Mouse (Mus musculus): Measurements from ENCODE around the gene Dlg2.

Gene Dlg2

DNA sequence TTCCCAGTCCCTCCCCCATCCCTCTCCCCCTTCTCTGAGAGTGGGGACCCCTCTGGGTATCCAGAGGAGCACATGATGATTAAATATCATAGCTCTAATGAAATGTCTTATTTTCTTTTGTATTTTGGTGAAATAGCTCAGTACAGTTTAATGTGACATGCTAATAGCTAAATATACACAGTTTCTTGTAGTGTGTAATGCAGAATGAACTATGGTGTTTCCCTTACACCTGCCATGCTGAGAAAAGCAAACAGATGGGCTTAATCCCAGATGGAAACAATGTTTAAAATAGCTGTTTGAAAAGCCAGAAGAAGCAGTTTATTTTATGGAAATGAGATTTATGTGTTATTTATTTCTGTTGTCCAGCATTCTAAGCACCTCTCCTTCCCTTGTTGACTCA is 1302.2 kb downstream of the Dlg2 start:
- DNase-seq (ENCODE audit: low spot score) = no peak

DNA sequence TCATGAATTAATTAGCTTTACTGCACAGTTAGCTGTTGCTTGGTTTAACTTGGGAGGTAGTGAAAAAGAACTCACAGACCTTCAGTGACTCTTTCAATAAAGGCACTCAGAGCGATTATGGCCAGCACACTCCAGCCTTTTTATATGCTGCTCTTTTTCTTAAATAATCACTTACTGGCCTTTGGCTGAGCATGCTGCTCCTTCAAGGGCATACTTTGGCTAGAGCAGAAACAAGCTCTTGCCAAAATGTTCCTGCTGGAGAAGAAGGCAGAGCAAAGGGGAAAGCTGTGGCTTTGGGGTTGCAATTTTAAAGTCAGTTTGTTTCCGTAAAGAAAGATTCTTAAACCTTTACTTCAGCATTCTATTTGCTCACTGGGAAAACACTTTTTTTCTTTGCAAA is 1308.1 kb downstream of the Dlg2 start:
- no peak for DNase-seq (ENCODE audit: low spot score)

DNA sequence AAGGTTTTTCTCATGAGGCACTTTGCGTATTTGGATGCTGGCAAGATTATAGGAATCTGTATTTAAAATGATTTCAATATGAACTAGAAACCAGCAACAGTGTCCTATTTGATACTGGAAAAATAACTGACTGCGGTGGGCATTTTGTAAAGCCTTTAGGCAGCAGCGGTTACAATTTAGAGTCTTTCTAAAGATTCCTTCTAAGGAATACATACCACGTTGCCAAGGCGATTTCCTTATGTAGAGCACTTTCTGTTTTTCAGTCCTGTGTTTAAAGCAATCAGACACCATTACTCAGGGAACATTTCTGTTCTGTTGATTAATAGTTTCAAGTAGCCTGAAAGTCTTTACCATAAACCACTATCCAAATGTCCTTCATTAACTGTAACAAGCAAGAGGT is 1309.0 kb downstream of the Dlg2 start:
- no peak for DNase-seq (ENCODE audit: low spot score)

DNA sequence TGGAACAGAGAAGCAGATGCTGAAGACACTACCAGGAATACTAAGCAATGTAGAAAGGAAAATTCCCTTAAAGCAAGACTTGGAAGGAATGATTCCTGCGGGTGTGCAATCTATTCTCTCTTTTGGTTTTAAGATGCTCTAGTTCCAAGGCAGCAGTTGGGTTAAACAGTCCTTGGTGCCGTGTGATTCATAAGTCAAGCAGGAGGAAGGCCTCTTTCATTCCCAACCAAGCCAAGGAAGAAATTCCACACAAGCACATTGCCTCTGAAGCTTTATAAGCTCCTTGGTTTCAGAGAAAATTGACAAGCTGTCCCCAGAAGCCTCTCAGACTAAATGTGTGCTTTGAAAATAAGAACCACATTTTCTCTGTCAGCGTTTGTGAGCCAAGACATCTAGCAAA is 1309.4 kb downstream of the Dlg2 start:
- no peak for DNase-seq (ENCODE audit: low spot score)

DNA sequence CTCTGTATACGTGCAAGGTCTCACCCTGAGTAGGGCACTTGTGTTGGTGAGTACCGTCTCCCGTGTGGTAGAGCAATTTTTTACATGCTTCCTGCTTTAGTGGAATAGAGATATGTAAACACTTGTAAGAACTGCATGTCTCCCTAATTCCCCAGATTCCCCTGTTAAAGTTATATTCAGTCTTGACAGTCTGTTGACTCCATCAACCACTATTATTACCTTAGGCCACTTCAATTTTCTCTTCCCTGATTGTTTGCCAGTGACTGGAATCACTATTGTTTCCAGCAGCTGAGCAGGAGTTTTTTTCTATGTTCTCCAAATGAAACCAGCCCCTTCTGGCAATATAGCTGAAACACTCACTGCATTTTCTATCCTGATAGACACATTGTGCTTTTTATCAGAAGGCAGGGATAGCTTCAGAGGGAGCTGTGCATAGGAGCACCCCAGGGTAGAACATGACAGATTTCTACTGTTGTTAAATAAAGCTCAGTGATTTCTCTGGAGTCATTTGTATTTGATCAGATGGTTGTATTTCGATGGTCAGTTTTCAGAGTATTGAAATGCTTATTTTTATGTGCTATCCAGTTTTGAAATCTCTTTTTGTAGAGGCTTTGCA is 1314.6 kb downstream of the Dlg2 start:
- no peak for DNase-seq (ENCODE audit: low spot score)

DNA sequence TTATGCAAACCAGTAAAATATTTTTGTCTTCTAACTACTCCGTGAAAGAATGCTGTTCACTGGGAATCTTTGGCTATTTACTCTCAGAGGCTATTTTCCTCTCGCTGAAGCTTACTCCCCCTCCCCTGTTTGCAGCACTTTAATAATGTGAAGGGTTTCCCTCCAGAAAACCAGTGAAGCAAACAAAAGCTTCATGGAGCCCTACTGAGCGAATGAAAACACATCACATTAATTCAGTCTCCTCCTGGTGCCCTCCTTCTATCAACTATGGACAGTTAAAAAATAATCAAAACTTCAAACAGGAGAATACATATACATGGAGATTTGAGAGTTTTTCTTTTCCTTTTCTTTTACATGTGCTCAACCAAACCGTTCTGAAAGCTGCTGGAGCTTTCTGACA is 1330.2 kb downstream of the Dlg2 start:
- no peak for DNase-seq (ENCODE audit: low spot score)

DNA sequence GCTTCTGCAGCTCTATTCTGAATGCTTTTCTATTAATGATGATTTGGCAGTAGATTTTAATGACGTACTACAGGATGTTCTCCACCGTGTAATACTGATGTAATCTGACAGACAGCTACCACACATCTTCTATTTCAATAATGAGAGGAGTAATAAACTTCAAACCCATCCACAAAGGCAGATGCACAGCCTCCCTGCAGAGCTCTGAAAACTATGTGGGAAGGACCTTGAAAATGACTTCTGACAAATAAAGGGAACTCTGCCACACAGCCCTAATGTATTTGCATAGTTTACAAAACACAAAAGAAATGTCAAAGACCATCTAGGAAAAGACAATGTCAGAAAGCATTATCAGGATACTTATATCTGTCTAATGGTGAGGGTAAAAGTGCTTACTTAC is 1334.3 kb downstream of the Dlg2 start:
- no peak for DNase-seq (ENCODE audit: low spot score)

DNA sequence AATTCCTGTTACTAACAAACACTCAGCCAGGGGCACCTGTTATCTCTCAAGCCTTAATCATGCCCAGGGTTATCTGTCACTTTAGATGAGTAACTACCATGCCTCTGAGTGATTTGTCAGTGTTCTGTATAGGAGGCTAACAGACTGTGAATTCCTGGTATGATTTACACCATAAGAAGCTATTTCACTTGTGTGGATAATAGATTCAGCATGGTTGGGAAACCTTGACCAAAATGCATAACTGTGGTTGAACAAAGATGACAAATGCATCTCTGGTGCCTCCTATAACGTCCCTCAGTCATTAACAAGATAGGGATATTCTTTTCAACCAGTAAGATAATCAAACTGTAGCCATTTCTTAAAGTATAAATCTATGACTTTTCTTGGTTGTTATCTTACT is 1341.5 kb downstream of the Dlg2 start:
- DNase-seq (ENCODE audit: low spot score) = no peak

DNA sequence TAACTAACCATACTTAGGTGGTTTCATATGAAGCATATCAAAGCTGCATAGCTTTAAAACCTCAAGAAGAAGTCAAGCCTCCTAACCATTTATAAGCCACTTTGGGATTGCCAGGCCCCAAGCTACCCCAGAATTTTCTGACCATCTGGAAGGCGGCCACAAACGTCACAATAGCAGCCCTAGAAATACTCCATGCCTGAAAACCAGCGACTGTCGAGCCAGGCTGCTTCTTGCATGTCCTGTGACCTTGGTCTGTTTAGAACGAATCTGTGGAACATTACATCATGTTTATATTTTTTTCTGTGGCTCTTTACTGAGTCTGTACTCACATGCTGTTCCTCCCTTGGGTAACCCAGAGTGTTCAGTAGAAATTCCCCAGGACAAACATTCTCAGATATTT is 1355.7 kb downstream of the Dlg2 start:
- DNase-seq (ENCODE audit: low spot score) = no peak

DNA sequence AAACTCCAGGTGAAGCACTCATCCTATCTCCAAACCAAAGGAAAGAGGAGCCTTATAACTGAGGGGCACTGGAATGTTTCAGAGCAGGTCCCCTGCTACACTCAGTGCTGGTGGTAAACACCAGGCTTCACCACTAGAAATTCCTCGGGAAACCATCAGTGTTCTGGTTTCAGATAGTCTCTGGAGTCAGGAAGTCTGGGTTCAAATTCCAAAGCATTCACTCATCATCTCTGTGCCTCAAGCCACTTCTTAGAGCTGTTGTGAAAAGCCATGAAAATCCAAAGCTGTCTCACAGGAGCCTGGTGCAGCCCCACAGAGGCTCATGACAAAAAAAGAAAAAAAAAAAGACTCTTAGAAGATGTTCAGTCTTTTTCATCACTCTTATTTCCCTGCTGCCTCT is 1369.3 kb downstream of the Dlg2 start:
- DNase-seq (ENCODE audit: low spot score) = no peak

DNA sequence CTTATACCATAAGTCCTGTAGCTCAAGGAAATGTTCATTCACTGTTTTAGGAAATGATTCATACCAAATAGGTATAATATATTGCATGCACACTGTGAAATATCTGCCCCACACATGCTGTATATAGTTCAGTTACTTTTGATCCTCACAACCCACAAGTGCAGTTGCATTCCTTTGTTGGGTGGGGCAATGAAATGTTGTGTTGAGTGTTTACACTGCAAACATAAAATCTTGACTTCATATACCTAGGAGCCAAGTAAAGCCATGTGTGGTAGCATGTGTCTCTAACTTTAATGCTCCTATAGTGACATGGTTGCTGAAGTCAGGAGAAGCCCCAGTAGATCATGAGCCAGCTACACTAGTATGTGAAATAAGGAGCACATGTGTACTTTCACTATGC is 1372.9 kb downstream of the Dlg2 start:
- no peak for DNase-seq (ENCODE audit: low spot score)

DNA sequence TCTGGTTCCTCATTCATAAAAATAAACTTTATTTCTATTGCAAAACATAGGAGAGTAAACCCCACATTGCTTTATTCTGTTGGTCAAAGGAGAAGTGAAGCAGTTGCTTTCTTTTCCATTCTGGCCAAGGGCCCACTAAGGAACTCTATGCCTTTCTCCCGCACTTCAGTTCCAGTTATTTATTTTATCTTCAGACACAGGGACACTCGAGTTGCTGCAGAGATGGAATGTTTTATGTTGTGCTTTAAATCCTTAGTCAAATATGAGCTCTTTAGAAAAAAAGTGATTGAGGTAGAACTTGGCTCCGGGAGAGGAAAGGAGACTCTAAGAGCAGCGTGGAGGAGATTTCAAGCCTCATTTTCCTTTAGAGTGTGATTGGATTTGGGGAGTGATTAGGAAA is 1377.2 kb downstream of the Dlg2 start:
- DNase-seq (ENCODE audit: low spot score) = no peak

DNA sequence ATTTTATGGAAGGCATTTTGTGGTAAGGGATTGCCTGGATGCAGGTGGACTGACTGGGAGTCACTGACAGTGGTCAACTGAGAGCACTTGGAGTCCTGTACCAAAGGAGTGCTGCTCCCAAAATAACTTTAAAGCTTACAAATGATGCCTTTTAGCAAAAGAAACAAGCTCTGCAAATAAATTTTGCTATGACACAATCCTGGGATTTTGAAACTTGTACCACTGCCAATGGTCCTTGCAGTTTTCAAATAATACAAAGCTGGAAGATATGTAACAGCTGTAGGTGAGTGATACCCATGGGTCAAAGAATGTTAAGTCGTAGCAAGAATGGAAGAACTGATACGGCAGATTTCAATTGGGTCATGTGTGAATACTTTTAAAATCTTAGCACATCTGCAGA is 1380.5 kb downstream of the Dlg2 start:
- no peak for DNase-seq (ENCODE audit: low spot score)

DNA sequence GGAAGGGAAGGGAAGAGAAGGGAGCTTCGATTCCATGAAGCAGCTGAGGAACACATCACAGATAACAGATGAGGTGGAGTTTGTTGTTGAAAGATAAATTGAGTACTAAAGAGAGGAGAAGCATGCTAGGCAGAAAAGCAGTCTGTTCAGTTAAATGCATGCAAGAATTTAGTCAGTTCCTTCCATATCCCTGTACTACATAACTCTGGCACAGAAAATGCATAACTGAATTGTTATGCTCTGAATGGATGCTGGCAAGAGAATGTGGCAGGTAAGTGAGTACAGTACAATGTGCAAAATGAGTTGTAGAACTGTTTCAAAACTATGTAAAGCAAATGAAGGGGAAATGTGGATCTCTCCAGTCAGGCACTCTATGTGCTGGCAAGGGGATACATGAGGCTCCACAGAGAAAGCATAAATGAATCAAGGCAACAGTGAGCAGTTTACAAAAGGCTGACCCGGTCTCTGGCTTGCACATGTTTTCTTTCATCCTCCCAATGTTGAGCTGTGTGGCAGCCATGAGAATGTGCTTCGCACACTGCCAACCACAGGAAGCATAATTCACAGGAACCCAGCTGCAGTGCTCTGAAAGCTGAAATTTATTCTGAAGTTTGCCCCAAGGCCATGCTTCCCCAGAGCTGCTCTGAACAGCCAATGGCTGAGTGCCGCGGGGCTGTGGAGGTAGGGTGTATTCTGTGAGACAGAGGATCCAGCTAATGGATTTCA is 1386.5 kb downstream of the Dlg2 start:
- no peak for DNase-seq (ENCODE audit: low spot score)

DNA sequence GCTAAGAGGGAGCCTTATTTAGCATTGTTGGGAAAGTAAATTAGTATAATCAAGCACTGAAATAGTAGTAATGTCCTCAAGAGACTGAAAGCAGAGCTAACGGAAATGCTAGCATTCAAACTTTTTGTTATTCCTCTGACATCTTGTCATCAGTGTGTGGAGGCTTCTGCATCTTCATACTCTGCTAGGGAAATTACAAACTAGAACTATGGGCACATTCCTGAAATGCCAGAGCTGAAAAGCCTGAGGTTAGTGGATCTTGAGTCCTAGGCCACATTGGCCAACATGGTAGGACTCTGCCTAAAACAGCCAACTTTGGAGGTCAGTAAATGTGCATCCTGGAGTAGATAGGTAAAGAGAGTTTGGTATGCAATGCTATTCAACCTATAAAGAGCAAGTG is 1392.4 kb downstream of the Dlg2 start:
- no peak for DNase-seq (ENCODE audit: low spot score)

DNA sequence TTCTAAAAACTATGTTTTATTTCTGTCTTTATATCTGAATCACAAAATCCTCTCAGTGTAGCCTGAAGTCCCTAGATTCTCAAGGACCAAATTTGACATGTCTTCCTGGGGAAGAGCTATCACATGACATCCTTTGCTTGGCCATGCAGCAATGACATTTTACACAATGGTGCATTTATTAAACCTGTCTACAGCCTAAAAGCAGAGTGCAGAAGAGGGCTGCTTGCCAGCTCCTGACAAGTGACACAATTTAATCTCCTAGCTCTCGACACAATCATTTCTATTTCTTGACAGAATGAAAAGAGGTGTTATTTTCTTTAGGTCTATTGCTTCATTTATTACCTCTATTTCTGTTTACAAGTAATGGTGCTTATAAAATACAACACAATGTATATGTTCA is 1400.4 kb downstream of the Dlg2 start:
- no peak for DNase-seq (ENCODE audit: low spot score)

DNA sequence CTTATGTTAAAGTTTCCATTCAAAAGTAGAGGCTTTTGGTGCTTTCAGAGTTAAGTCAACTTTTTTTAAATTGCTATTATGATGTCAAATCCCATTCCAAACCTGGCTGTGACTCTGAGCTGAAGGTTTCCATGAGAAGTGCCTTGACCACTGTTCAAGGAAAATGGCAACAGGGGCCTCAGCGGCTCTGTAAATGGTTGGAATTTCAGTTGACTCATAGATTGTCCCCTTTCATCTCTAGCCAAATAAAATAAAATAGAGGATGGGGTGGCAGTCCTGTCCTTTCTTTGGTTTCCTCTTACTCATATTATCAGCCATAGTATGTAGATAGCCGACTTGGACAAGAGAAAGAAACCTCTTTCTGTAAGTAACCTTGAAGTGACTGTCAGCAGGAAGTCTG is 1401.3 kb downstream of the Dlg2 start:
- DNase-seq (ENCODE audit: low spot score) = no peak

DNA sequence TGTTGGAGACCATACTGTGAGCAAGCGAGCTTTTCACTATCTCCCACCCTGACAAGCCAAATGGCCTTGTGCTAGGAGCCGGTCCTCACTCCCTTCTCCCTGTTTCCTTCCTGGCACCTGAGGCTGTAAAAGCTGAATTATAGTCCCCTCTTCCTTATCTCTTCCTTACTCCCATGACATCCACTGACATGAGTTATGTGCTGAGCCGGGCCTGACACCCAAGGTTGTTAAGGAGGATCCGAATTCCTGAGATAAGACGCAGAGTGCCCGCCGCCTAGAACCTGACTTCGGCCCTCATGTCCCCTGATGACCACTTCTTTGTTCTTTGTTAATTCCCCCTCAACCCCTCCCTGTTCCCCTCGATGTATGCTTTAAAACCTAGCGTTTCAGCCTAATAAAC is 1409.9 kb downstream of the Dlg2 start:
- no peak for DNase-seq (ENCODE audit: low spot score)

DNA sequence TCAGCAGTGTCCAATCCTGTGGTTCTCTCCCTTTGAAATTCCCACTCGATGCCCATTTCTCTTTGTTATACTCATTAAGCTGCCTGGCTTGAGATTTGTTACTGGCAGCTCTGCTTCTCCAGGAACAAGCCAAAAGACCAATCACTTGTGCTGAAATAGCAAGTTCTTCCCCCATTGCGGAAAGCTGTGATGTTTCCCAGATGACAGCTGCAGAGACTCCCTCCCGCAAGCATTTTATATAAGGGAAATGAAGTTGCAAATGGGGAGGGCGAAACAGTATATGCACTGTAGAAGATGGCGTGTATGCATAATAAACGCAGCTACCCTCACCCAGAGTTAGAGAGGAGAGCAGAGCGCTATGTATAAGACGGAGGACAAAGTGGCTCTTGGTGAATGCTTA is 1417.5 kb downstream of the Dlg2 start:
- no peak for DNase-seq (ENCODE audit: low spot score)

DNA sequence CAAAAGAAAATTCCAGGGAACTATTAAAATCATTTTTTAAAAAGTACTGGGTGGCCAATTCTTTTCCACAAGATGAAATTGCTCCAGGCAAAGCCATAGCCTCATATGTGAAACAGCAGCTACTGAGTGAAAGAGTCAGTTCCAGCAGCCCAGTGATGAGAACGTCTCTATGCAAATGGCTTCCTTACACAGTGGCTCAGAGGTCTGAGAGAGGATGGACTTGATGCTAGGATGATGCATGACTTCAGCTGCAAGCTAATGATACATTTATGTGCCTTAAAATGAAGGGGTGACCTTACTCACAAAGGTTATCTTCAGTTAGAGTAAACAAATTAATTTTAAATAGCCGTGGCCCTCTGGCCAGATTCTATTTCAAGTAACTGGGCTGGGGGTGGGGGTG is 1420.5 kb downstream of the Dlg2 start:
- no peak for DNase-seq (ENCODE audit: low spot score)

DNA sequence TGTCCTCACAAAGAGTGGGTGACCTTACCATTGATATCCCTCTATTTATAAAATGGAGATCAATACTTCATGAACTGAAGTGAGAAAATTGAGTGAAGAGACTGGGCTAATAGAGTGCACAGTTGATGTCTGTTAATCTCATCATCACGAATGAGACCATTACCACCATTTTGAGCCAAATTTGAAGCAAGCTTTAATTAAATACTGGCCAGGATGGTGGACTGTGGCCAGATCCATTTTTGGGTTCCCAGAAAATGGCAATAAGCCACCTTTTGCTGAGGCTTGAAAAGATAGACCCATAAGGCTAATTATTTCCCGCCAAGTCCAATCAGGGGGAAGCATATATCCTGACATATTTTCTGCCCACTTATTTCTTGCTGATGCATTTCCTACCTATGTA is 1421.0 kb downstream of the Dlg2 start:
- DNase-seq (ENCODE audit: low spot score) = no peak

DNA sequence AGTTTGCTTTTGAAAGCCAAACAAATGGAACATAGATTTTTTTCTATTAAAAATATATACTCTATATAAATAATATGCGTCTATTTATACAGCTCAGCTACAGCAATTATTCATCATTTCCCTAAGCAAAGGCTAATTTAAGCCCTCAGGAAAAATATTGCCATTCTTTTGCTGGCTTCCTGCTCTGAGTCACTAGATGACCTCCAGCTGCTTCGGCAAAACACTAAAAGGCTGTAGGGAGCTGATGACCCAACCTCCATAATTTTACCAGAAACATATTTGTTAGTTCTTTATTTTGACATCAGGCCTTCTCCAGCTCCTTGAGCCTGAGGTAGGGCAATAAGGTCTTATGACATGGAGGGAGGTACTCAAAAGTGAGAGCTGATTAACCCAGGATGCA is 1426.0 kb downstream of the Dlg2 start:
- no peak for DNase-seq (ENCODE audit: low spot score)

DNA sequence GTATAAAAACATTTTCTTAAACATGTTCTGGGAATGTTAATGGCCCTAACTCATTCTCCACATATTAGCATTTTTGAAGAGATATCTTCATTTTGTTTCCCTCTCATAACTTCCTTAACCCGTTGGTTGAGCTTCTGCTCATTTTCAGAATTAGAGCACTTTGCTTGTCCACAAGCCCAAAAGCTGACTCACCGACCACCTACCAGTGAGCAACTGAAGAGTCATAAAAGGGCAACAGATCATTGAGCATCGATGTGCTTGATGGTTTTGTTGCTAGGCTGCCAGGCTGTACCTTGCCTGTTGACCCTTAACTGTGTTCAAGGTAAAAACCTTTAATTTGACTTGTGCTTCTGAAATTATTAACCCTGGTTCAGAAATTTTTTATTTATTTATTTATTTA is 1440.3 kb downstream of the Dlg2 start:
- no peak for DNase-seq (ENCODE audit: low spot score)

DNA sequence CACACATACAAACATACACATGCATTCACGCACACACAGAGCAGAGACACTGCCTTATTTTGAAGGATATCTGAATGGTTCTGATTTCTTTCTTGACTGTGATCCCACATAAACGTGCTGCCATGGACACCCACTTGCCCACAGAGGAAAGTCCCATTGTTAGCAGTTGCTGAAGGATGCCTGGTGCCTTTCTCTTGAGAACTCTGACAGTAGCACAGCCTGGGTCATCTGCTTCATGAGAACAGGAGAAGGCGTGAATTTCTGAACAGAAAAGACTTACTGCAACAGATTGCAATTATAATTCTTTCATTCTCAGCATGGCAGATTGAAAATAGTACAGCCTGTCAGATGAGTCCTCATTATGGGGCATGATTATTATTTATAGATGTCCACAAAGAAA is 1442.6 kb downstream of the Dlg2 start:
- no peak for DNase-seq (ENCODE audit: low spot score)
